Mouse (Mus musculus): ENCODE data around the gene Tle6. TPM values are rescaled to one million over a fixed set of nuclear protein-coding genes. Genes with fewer than 3 reads are reported as not detected.

The Tle6 gene
- polyA plus RNA-seq, 1 experiment = 31.0 TPM

GRCm38 (mm10) chr10:81563481-81563880 lies 37.4 kb downstream of the Tle6 start:
- DNase-seq (ENCODE audit: low read depth) = no peak

- no peak for DNase-seq (ENCODE audit: low read depth)
Measured at GRCm38 (mm10) chr10:81562411-81562810, 38.5 kb downstream of the Tle6 start.

GRCm38 (mm10) chr10:81560719-81561459 lies 40.0 kb downstream of the Tle6 start:
- no peak for DNase-seq (ENCODE audit: low read depth)

GRCm38 (mm10) chr10:81559627-81560539 lies 41.0 kb downstream of the Tle6 start:
- DNase-seq (ENCODE audit: low read depth) = no peak

GRCm38 (mm10) chr10:81559163-81559626 lies 41.7 kb downstream of the Tle6 start, which contains the start of gene Aes:
Aes (plus strand) TSS chr10:81559488.
- no peak for DNase-seq (ENCODE audit: low read depth)

GRCm38 (mm10) chr10:81557491-81557890 lies 43.4 kb downstream of the Tle6 start:
- DNase-seq (ENCODE audit: low read depth) = no peak

- no peak for DNase-seq (ENCODE audit: low read depth)
Measured at GRCm38 (mm10) chr10:81556282-81556681, 44.6 kb downstream of the Tle6 start.

- DNase-seq (ENCODE audit: low read depth) = no peak
Measured at GRCm38 (mm10) chr10:81553807-81554755, 46.8 kb downstream of the Tle6 start.

- no peak for DNase-seq (ENCODE audit: low read depth)
Measured at GRCm38 (mm10) chr10:81553232-81553631, 47.6 kb downstream of the Tle6 start.

GRCm38 (mm10) chr10:81551597-81552102 lies 49.2 kb downstream of the Tle6 start:
- DNase-seq (ENCODE audit: low read depth) = no peak

- DNase-seq (ENCODE audit: low read depth) = no peak
Measured at GRCm38 (mm10) chr10:81550257-81550656, 50.6 kb downstream of the Tle6 start.

- no peak for DNase-seq (ENCODE audit: low read depth)
Measured at GRCm38 (mm10) chr10:81548944-81549343, 51.9 kb downstream of the Tle6 start.

- no peak for DNase-seq (ENCODE audit: low read depth)
Measured at GRCm38 (mm10) chr10:81546788-81547571, 53.9 kb downstream of the Tle6 start.

- no peak for DNase-seq (ENCODE audit: low read depth)
Measured at GRCm38 (mm10) chr10:81546332-81546731, 54.5 kb downstream of the Tle6 start.

- no peak for DNase-seq (ENCODE audit: low read depth)
Measured at GRCm38 (mm10) chr10:81545161-81545747, 55.6 kb downstream of the Tle6 start, which contains the start of gene Gna11. Gna11 (minus strand) TSS chr10:81545190.

GRCm38 (mm10) chr10:81544296-81545160 lies 56.3 kb downstream of the Tle6 start:
- DNase-seq (ENCODE audit: low read depth) = no peak

GRCm38 (mm10) chr10:81543633-81544032 lies 57.2 kb downstream of the Tle6 start:
- DNase-seq (ENCODE audit: low read depth) = no peak

GRCm38 (mm10) chr10:81542727-81543460 lies 58.0 kb downstream of the Tle6 start:
- DNase-seq (ENCODE audit: low read depth) = no peak

Measured in gonadal fat pad, adult 2 months (tissue).